Mouse (Mus musculus) frontal cortex, postnatal 25 days (tissue): ENCODE results near the gene St5.

ENCODE experiments used
- DNase-seq, 2 experiments: peaks; one replicate each; pipeline ENCODE4 v3.0.0; 2022; ENCODE audit warnings: low spot score in 2 of 2

The St5 gene

GRCm38 (mm10) chr7:109566841-109567768 is 136.3 kb downstream of the St5 start:
- no peak for DNase-seq

DNA sequence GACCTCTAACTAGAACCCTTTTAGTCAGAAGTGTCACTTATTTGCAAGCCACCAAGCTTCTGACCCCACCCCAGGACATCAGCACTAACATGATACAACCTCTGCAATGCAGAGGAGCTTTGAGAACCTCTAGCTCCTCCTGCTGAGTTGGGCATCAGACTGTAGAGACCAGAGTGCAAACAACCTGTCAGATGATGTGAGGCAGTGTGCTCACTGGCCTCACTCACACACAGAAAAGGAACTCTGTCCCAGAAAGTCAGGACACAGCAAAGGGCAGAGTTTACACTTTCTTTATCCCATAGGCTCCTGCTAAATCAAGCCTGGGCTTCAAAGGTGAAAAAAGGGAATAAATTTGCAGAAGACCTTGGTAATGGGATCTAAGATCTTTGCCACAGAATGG is 137.1 kb downstream of the St5 start:
- DNase-seq: no peak

- DNase-seq: no peak
Measured at GRCm38 (mm10) chr7:109563775-109564362, 139.5 kb downstream of the St5 start.

DNA sequence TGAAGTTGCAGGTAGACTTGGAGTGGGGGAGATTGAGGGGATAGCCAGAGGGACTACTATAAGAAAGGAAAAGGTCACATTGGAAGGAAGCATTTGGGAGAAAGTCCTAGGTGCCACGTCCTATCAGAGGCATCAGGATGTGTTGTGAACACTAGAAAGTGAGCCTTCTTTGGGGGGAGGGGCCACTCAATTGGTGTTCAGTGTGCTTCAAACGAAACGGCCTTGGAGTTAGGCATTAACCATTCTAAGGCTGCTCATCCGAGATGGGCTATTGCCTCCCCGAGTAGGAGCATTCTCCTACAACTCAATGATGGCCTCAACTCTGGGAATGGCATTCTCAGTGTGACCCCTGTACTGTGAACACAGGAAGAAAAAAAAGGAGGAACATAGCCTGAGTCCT is 140.7 kb downstream of the St5 start:
- DNase-seq: no peak

- no peak for DNase-seq
Measured at GRCm38 (mm10) chr7:109562154-109562599, 141.2 kb downstream of the St5 start.

DNA sequence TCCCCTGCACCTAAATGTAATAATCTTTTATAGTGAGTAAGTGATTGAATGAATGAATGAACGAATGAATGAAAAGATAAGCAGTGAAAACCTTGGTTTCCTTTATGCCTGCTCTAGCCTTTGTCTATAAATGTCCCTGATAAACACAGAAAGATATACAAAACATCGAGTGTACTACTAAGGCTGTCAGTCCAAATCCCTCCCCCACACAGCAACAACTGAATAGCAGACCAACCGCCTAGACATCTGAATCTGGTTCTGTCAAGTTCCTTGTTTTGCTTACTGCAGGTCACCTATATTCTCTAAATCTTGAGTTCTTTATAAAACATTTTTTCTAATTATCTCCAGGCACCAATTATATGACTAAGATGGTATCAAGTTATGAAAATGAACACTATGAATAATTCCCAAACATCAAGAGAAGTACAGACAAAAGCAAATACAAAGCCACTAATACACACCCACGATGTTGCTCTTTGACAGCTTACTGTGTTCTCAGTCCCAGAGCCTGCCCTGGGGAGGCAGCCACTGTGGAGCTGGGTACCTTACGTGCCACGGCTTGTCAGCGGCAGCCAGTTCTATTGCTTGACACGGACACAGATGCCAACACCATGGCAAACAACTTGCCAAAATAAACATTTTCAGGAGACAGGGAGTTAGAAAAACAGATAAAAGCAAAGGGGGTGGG is 141.8 kb downstream of the St5 start:
- no peak for DNase-seq

- DNase-seq: no peak
Measured at GRCm38 (mm10) chr7:109559536-109559935, 143.9 kb downstream of the St5 start.

GRCm38 (mm10) chr7:109546726-109547125 is 156.7 kb downstream of the St5 start:
- no peak for DNase-seq

GRCm38 (mm10) chr7:109546186-109546585 is 157.2 kb downstream of the St5 start:
- no peak for DNase-seq

GRCm38 (mm10) chr7:109545255-109545993 is 158.0 kb downstream of the St5 start:
- DNase-seq: no peak

- no peak for DNase-seq
Measured at GRCm38 (mm10) chr7:109544792-109545191, 158.6 kb downstream of the St5 start.

GRCm38 (mm10) chr7:109542364-109542628 is 161.1 kb downstream of the St5 start:
- no peak for DNase-seq

DNA sequence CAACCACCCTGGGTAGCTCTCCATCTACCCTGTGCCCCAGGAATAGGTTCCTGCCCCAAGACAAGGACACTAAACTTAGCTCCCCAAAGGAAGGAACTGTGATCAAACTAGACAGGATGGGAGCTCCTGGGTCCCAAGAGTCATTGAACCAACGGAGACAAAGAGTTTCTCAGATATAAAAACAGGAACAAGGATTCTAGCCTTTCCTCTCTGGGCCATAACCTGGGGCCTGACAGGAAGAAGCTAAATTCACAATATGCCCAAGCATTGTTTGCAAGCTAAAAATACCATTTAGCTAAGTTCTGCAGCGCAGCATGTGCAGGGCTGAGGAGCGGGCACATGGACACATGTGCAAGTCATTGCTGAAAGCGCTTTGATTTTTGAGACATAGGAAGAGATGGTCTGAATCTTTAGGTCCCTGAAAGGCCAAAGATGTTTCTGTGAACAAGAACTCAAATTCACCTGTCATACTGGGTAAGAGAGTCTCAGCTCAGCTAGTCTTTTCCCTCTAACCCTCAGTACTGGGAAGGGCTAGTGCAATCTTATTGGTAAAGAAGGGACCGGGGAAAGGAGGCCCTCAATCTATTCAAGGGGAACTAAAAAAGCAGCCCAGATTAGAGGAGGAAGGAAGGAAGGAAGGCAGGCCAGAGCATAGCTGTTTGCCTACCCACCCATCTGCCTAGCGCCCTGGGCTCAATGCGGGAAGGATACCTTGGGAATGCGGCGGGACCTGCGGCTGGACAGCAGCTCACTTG is 161.6 kb downstream of the St5 start:
- no peak for DNase-seq

DNA sequence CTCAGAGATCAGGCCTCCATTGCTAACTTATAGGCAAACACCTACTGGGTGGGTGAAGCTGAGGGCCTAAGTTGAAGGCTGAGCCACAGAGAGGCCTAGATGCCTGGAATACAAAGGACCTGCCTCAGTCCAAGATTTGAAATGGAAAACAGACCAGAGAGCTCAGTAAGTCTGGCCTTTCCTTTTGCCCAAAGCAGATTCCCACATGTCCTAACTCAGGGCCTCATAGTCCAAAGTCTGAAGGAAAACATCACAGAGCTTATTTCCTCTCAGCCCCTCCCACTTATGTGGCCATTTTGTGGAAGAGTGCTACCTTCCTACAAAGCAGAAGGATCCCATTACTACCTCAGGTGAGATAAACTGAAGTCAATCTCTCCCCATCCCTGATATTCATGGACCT is 162.5 kb downstream of the St5 start:
- no peak for DNase-seq

DNA sequence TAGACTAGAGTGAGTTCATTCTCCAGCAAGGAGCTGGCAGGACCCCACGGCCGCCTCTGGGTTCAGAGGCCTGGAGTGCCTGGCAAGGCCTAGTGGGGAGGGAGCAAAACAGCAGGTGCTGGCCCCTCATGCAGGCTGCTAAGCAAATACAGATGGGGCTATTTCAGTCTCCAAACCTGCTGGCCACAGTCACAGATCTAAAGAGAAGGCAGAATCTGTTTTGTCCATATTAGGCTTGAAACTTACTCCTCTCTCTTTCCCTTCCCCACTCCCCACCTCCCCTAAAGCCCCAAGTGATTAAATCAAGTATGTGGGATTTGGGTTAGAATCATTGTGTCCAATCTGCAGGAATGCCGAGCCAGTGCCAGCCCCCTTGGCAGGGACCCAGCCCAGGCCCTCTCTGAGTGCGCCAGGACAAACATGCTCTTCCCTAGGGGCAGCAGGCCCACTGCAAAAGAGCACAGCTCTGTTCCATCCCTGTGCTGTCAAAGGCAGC is 166.9 kb downstream of the St5 start:
- no peak for DNase-seq

- no peak for DNase-seq
Measured at GRCm38 (mm10) chr7:109534921-109535320, 168.5 kb downstream of the St5 start.

DNA sequence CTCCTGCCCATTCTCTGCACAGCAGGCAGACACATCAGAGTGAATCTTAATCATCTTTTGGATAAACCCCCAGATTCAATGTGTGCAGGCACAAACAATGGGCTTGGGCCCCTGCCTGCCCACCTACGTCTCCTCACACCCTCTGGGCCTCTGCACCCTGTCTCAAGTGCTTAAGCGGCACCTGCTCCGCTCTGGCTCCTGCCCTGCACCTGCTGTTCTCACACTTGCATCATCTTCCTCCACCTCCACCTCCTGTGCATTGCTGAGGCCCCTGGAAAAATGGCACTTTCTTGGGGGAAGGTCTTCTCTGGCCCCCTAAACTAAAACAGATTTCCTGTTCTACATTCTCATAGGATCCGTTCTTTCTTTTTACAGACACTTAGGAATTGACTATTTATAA is 169.5 kb downstream of the St5 start:
- no peak for DNase-seq

- no peak for DNase-seq
Measured at GRCm38 (mm10) chr7:109533129-109533528, 170.3 kb downstream of the St5 start.

- DNase-seq: no peak
Measured at GRCm38 (mm10) chr7:109532691-109533090, 170.7 kb downstream of the St5 start.

DNA sequence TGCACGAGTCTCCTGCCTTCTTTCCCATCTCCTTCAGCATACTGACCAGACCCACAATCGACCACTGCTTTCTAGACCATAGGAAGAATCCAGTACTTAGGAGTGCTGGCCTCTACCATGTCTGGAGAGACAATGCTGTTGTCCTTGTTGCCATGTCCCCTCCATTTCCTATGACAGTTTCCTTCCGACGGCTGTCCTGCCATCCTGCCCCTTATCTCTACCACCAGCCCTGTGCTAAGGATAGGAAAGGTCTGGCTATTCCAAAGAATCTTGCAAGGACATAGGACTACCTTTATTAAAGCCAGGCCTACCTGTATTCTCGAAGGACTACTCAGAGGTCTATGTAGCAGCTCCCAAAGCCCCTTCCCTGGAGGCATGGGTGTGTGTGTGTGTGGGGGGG is 171.9 kb downstream of the St5 start:
- DNase-seq: no peak

- DNase-seq: no peak
Measured at GRCm38 (mm10) chr7:109529741-109530140, 173.7 kb downstream of the St5 start.
